Comparison of ENCODE assay signal across 1 mouse cellular context in genomic region chr11:74974615-74975014, GRCm38 (mm10).
TF ChIP-seq lines count a peak whose summit lies in the region.

No protein-coding gene starts in this region.

TF ChIP-seq in CH12.LX, 34 proteins besides CTCF, POLR2A, EP300 and RAD21 (continued from another document):
- TF ChIP-seq IRF4 (IDR thresholded peaks at IDR 0.05; ENCODE audit: low read depth, low read length) (0 out of 2 replicates have a peak, but pooled peaks have one; percentile 19), MXI1 (IDR thresholded peaks at IDR 0.05; ENCODE audit: low read depth, low read length) (no peak), ETS1 (conservative IDR thresholded peaks at IDR 0.05; ENCODE audit: low read depth, low read length) (no peak), ZNF384 (IDR thresholded peaks at IDR 0.05; ENCODE audit: low read depth, low read length) (peak; percentile 21; the same call in 1 of the 2 replicates), JUN (IDR thresholded peaks at IDR 0.05; ENCODE audit: insufficient read depth, low read depth, low read length) (no peak)
TF ChIP-seq in CH12.LX: peak in this region for 4.
